Mouse (Mus musculus) thymus, adult 2 months (tissue): ENCODE data around the gene Cyp1a1.

ENCODE experiments used
- CTCF ChIP-seq: fragments of 200-500 bp; IDR thresholded peaks from 2 replicates; pipeline ENCODE4 v1.5.1; 2012; ENCODE audit warnings: mild to moderate bottlenecking, control low read depth, low read length, moderate library complexity, borderline replicate concordance; ENCODE audit not compliant: control insufficient read depth, poor library complexity, insufficient read depth; ENCODE audit errors: extremely low read depth
- POLR2A ChIP-seq: fragments of 200-500 bp; IDR thresholded peaks from 2 replicates; pipeline ENCODE4 v1.6.1; 2012; ENCODE audit warnings: mild to moderate bottlenecking, low read length, control low read depth, moderate library complexity; ENCODE audit not compliant: control insufficient read depth, poor library complexity, insufficient read depth; ENCODE audit errors: extremely low read depth

DNA sequence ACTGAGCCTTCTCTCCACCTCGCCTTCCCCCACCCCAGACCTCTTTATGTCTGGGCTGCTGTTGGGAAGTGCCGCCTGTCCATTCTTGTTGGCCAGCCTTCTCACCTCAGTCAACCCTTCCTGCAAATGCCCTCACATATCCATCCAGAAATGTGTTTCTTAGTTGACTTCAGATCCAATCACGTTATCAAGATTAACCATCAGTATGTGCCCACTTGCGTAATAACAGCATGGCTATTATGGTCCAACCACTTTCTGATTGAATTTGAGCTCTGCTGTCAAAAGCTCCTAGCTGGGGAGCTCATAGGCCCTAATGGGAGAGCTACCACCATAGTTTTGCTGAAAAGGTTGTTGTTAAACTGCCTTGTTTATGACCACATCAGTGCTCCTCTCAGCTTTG, 16.7 kb upstream of the Cyp1a1 start:
- TF ChIP-seq CTCF (no peak), POLR2A (no peak)
